Mouse (Mus musculus): ENCODE data around the gene Arhgap45. TPM values are rescaled to one million over a fixed set of nuclear protein-coding genes. Genes with fewer than 3 reads are reported as not detected.
"Not testable (repeated sequence)": the region's sequence is repeated elsewhere in the genome, so short reads cannot be mapped to it uniquely, and the experiment has no call there.

Gene Arhgap45
- polyA plus RNA-seq, 1 experiment from 2014 or later: 3.6 TPM

- WGBS: 2% methylated on average over 66 of the region's 77 CpGs
These were observed 37.7 kb downstream of the Arhgap45 start for GRCm38 (mm10) chr10:80053831-80054815.

GRCm38 (mm10) chr10:80054911-80055310 is 38.5 kb downstream of the Arhgap45 start:
- not testable (repeated sequence) for ATAC-seq (ENCODE audit: low FRiP score)
- H3K9ac ChIP-seq: peak overlapping the region; percentile 90
- 54% methylated on average over 3 of the region's 3 CpGs for WGBS

More at GRCm38 (mm10) chr10:80053831-80054815, 37.7 kb downstream of the Arhgap45 start:
- Histone ChIP-seq H3K27me3 (no peaks in the 10 kb centered on the region), H3K4me2 (peak overlapping the region; percentile 84), H3K9me3 (no peaks in the 10 kb centered on the region), H3K4me1 (peaks cover 37% of the 10 kb centered on the region), H3K4me3 (replicated peaks) (peak overlapping the region; percentile 89), H3K36me3 (replicated peaks) (peaks cover 23% of the 10 kb centered on the region), H3K9ac (peak overlapping the region; percentile 90), H3K27ac (peak overlapping the region; percentile 96)
- ATAC-seq (ENCODE audit: low FRiP score): peak; percentile 28

GRCm38 (mm10) chr10:80055364-80055763 is 38.9 kb downstream of the Arhgap45 start:
- H3K4me2 ChIP-seq: peak overlapping the region; percentile 84
- H3K4me1 ChIP-seq: peaks cover 32% of the 10 kb centered on the region
- no peak overlapping the region for H3K27ac ChIP-seq
- ATAC-seq (ENCODE audit: low FRiP score): no peak
- H3K9ac ChIP-seq: 0 out of 2 replicates have a peak overlapping the region, but pooled peaks have one; percentile 90
- peaks cover 32% of the 10 kb centered on the region for H3K36me3 ChIP-seq (replicated peaks)
- WGBS: 85% methylated on average over 5 of the region's 5 CpGs
- H3K9me3 ChIP-seq: no peaks in the 10 kb centered on the region
- H3K27me3 ChIP-seq: no peaks in the 10 kb centered on the region
- peak overlapping the region; percentile 89; the same call in 1 of the 2 replicates for H3K4me3 ChIP-seq (replicated peaks)

More at GRCm38 (mm10) chr10:80054911-80055310, 38.5 kb downstream of the Arhgap45 start:
- H3K4me2 ChIP-seq: peak overlapping the region; percentile 84
- peaks cover 28% of the 10 kb centered on the region for H3K36me3 ChIP-seq (replicated peaks)
- H3K4me3 ChIP-seq (replicated peaks): peak overlapping the region; percentile 89
- not testable (repeated sequence) for H3K27ac ChIP-seq, H3K9me3 ChIP-seq, H3K27me3 ChIP-seq
- peaks cover 36% of the 10 kb centered on the region for H3K4me1 ChIP-seq

- H3K4me3 ChIP-seq (replicated peaks): no peak overlapping the region
- WGBS: 97% methylated on average over 9 of the region's 10 CpGs
- H3K4me2 ChIP-seq: no peak overlapping the region
- H3K9me3 ChIP-seq: no peaks in the 10 kb centered on the region
- ATAC-seq (ENCODE audit: low FRiP score): no peak
- H3K9ac ChIP-seq: no peak overlapping the region
- peaks cover 28% of the 10 kb centered on the region for H3K4me1 ChIP-seq
- H3K27ac ChIP-seq: no peak overlapping the region
- no peaks in the 10 kb centered on the region for H3K27me3 ChIP-seq
- peaks cover 36% of the 10 kb centered on the region for H3K36me3 ChIP-seq (replicated peaks)
These were observed 39.4 kb downstream of the Arhgap45 start for GRCm38 (mm10) chr10:80055891-80056290.

- peaks cover 22% of the 10 kb centered on the region for H3K4me1 ChIP-seq
- H3K27ac ChIP-seq: no peak overlapping the region
- H3K4me3 ChIP-seq (replicated peaks): no peak overlapping the region
- no peaks in the 10 kb centered on the region for H3K27me3 ChIP-seq
- H3K36me3 ChIP-seq (replicated peaks): peaks cover 39% of the 10 kb centered on the region
- no peak overlapping the region for H3K4me2 ChIP-seq
- ATAC-seq (ENCODE audit: low FRiP score): no peak
- H3K9me3 ChIP-seq: no peaks in the 10 kb centered on the region
- WGBS: 88% methylated on average over 4 of the region's 4 CpGs
- H3K9ac ChIP-seq: no peak overlapping the region
These were observed 40.1 kb downstream of the Arhgap45 start for GRCm38 (mm10) chr10:80056506-80056905.

- WGBS: 92% methylated on average over 27 of the region's 27 CpGs
- no peaks in the 10 kb centered on the region for H3K27me3 ChIP-seq
- H3K36me3 ChIP-seq (replicated peaks): peaks cover 44% of the 10 kb centered on the region
These were observed 40.7 kb downstream of the Arhgap45 start for GRCm38 (mm10) chr10:80056976-80057682.

GRCm38 (mm10) chr10:80057683-80058326 is 41.4 kb downstream of the Arhgap45 start:
- no peak overlapping the region for H3K9ac ChIP-seq
- H3K36me3 ChIP-seq (replicated peaks): peaks cover 49% of the 10 kb centered on the region
- no peak overlapping the region for H3K27ac ChIP-seq
- no peaks in the 10 kb centered on the region for H3K27me3 ChIP-seq
- H3K4me2 ChIP-seq: no peak overlapping the region
- WGBS: 83% methylated on average over 30 of the region's 30 CpGs
- no peak for ATAC-seq (ENCODE audit: low FRiP score)
- H3K9me3 ChIP-seq: no peaks in the 10 kb centered on the region
- H3K4me1 ChIP-seq: peaks cover 21% of the 10 kb centered on the region
- H3K4me3 ChIP-seq (replicated peaks): no peak overlapping the region

More at GRCm38 (mm10) chr10:80056976-80057682, 40.7 kb downstream of the Arhgap45 start:
- no peak overlapping the region for H3K27ac ChIP-seq
- no peak overlapping the region for H3K4me2 ChIP-seq
- H3K9me3 ChIP-seq: no peaks in the 10 kb centered on the region
- no peak overlapping the region for H3K4me3 ChIP-seq (replicated peaks)
- H3K9ac ChIP-seq: no peak overlapping the region
- no peak for ATAC-seq (ENCODE audit: low FRiP score)
- H3K4me1 ChIP-seq: peaks cover 22% of the 10 kb centered on the region

GRCm38 (mm10) chr10:80063104-80063503 is 46.7 kb downstream of the Arhgap45 start:
- Histone ChIP-seq H3K4me3 (replicated peaks) (no peak overlapping the region), H3K9ac (no peak overlapping the region), H3K4me2 (no peak overlapping the region), H3K36me3 (replicated peaks) (peaks cover 58% of the 10 kb centered on the region), H3K9me3 (no peaks in the 10 kb centered on the region), H3K4me1 (no peaks in the 10 kb centered on the region), H3K27ac (peak overlapping the region; percentile 2; the same call in 1 of the 2 replicates), H3K27me3 (no peaks in the 10 kb centered on the region)
- no peak for ATAC-seq (ENCODE audit: low FRiP score)
- 95% methylated on average over 5 of the region's 5 CpGs for WGBS

GRCm38 (mm10) chr10:80063877-80064650 is 47.6 kb downstream of the Arhgap45 start:
- H3K27ac ChIP-seq: no peak overlapping the region
- no peak for ATAC-seq (ENCODE audit: low FRiP score)
- no peak overlapping the region for H3K4me3 ChIP-seq (replicated peaks)
- no peaks in the 10 kb centered on the region for H3K9me3 ChIP-seq
- WGBS: 75% methylated on average over 23 of the region's 23 CpGs
- no peaks in the 10 kb centered on the region for H3K27me3 ChIP-seq
- H3K9ac ChIP-seq: no peak overlapping the region
- H3K4me2 ChIP-seq: no peak overlapping the region
- peaks cover 54% of the 10 kb centered on the region for H3K36me3 ChIP-seq (replicated peaks)
- H3K4me1 ChIP-seq: no peaks in the 10 kb centered on the region

GRCm38 (mm10) chr10:80069251-80069650 is 52.8 kb downstream of the Arhgap45 start:
- H3K9me3 ChIP-seq: no peaks in the 10 kb centered on the region
- H3K4me2 ChIP-seq: no peak overlapping the region
- no peaks in the 10 kb centered on the region for H3K4me1 ChIP-seq
- no peak overlapping the region for H3K9ac ChIP-seq
- H3K27me3 ChIP-seq: no peaks in the 10 kb centered on the region
- H3K4me3 ChIP-seq (replicated peaks): no peak overlapping the region
- peaks cover 20% of the 10 kb centered on the region for H3K36me3 ChIP-seq (replicated peaks)
- no peak for ATAC-seq (ENCODE audit: low FRiP score)
- whole genome bisulfite sequencing: 88% methylated on average over 6 of the region's 7 CpGs
- no peak overlapping the region for H3K27ac ChIP-seq

GRCm38 (mm10) chr10:80069948-80070450 is 53.5 kb downstream of the Arhgap45 start:
- Histone ChIP-seq H3K27me3 (no peaks in the 10 kb centered on the region), H3K9me3 (no peaks in the 10 kb centered on the region), H3K9ac (no peak overlapping the region), H3K36me3 (replicated peaks) (peaks cover 14% of the 10 kb centered on the region), H3K4me3 (replicated peaks) (no peak overlapping the region), H3K27ac (no peak overlapping the region), H3K4me1 (0 out of 2 replicates have a peak, but pooled peaks cover 2% of the 10 kb centered on the region), H3K4me2 (no peak overlapping the region)
- ATAC-seq (ENCODE audit: low FRiP score): no peak
- 96% methylated on average over 3 of the region's 4 CpGs for WGBS
